Mouse (Mus musculus) spleen, postnatal 14 days (tissue): ENCODE data around the gene Prps1l3.

Experiments used
- DNase-seq, 2 experiments: peaks; one replicate each; pipeline ENCODE4 v3.0.0; 2021 to 2022; ENCODE audit warnings: low spot score in 2 of 2

The Prps1l3 gene

GRCm38 (mm10) chr12:57243671-57244495, 13.7 kb downstream of the Prps1l3 start:
- DNase-seq, result no peak

- DNase-seq, result no peak
These were observed 28.4 kb downstream of the Prps1l3 start for GRCm38 (mm10) chr12:57258572-57258971.

- DNase-seq, result no peak
These were observed 45.2 kb downstream of the Prps1l3 start for GRCm38 (mm10) chr12:57275456-57275855.

- no peak for DNase-seq
These were observed 51.2 kb downstream of the Prps1l3 start for GRCm38 (mm10) chr12:57281155-57282114.

GRCm38 (mm10) chr12:57285303-57286059, 55.3 kb downstream of the Prps1l3 start:
- DNase-seq, result no peak
